Mouse (Mus musculus): ENCODE measurements at regions not wholly inside any gene's neighbourhood (a gene's known extent, or its start where the extent isn't known, plus 50 kb on each side); places are given as distances from the start of the nearest gene placed in this dataset.
A peak's percentile ranks its signal among the peaks of the same experiment; 100 is the strongest.

- DNase-seq: peak; percentile 74
These were observed 315.4 kb upstream of the Dnajc24 start for GRCm38 (mm10) chr2:106318695-106319266.

- no peak for DNase-seq
These were observed 343.4 kb upstream of the Dnajc24 start for GRCm38 (mm10) chr2:106346781-106347180.

GRCm38 (mm10) chr2:106347249-106347648, 343.9 kb upstream of the Dnajc24 start:
- no peak for DNase-seq

- DNase-seq: no peak
These were observed 337.5 kb upstream of the Mpped2 start for GRCm38 (mm10) chr2:106355565-106355964.

GRCm38 (mm10) chr2:106355984-106356547, 337.0 kb upstream of the Mpped2 start:
- peak; percentile 87 for DNase-seq

- DNase-seq: no peak
These were observed 324.4 kb upstream of the Mpped2 start for GRCm38 (mm10) chr2:106368641-106369040.

- DNase-seq: peak; percentile 1
These were observed 309.4 kb upstream of the Mpped2 start for GRCm38 (mm10) chr2:106383415-106384285.

GRCm38 (mm10) chr2:106384286-106384595, 308.8 kb upstream of the Mpped2 start:
- DNase-seq: no peak

- no peak for DNase-seq
These were observed 308.2 kb upstream of the Mpped2 start for GRCm38 (mm10) chr2:106384842-106385241.

GRCm38 (mm10) chr2:106412158-106412557, 280.9 kb upstream of the Mpped2 start:
- no peak for DNase-seq

GRCm38 (mm10) chr2:106415474-106416019, 277.5 kb upstream of the Mpped2 start:
- DNase-seq: no peak

- no peak for DNase-seq
These were observed 274.9 kb upstream of the Mpped2 start for GRCm38 (mm10) chr2:106418181-106418580.

GRCm38 (mm10) chr2:106424974-106425373, 268.1 kb upstream of the Mpped2 start:
- no peak for DNase-seq

GRCm38 (mm10) chr2:106425451-106425881, 267.6 kb upstream of the Mpped2 start:
- peak; percentile 12 for DNase-seq

GRCm38 (mm10) chr2:106426010-106426409, 267.1 kb upstream of the Mpped2 start:
- DNase-seq: no peak

GRCm38 (mm10) chr2:106427237-106427636, 265.8 kb upstream of the Mpped2 start:
- DNase-seq: no peak

GRCm38 (mm10) chr2:106428909-106429308, 264.2 kb upstream of the Mpped2 start:
- no peak for DNase-seq

GRCm38 (mm10) chr2:106431141-106431540, 261.9 kb upstream of the Mpped2 start:
- peak; percentile 79 for DNase-seq

GRCm38 (mm10) chr2:106431637-106432199, 261.4 kb upstream of the Mpped2 start:
- DNase-seq: peak; percentile 9

- peak; percentile 70 for DNase-seq
These were observed 256.9 kb upstream of the Mpped2 start for GRCm38 (mm10) chr2:106436136-106436535.

GRCm38 (mm10) chr2:106454310-106454974, 238.6 kb upstream of the Mpped2 start:
- no peak for DNase-seq

GRCm38 (mm10) chr2:106455039-106455438, 238.0 kb upstream of the Mpped2 start:
- DNase-seq: no peak

GRCm38 (mm10) chr2:106455972-106456371, 237.1 kb upstream of the Mpped2 start:
- DNase-seq: no peak

Data from retina, postnatal 1 day (tissue).